Mouse (Mus musculus): ENCODE measurements around the gene Brinp2. TPM values are rescaled to one million over a fixed set of nuclear protein-coding genes. Genes with fewer than 3 reads are reported as not detected.

Brinp2 gene
- polyA plus RNA-seq, 1 experiment from 2014 or later: 0.23 TPM

- H3K27ac ChIP-seq: no peak overlapping the region
- 95% methylated on average over 3 of the region's 3 CpGs for WGBS
- no peaks in the 10 kb centered on the region for H3K36me3 ChIP-seq
- no peak overlapping the region for H3K9ac ChIP-seq
- no peak for ATAC-seq (replicated peaks; ENCODE audit: low FRiP score)
- H3K4me1 ChIP-seq: no peaks in the 10 kb centered on the region
- H3K4me3 ChIP-seq (replicated peaks): no peak overlapping the region
- H3K4me2 ChIP-seq: no peak overlapping the region
- H3K27me3 ChIP-seq: no peaks in the 10 kb centered on the region
- H3K9me3 ChIP-seq (replicated peaks): no peaks in the 10 kb centered on the region
Observed at GRCm38 (mm10) chr1:158244016-158244415, 112.1 kb downstream of the Brinp2 start.

GRCm38 (mm10) chr1:158241848-158242556 is 114.1 kb downstream of the Brinp2 start:
- H3K4me2 ChIP-seq: no peak overlapping the region
- 86% methylated on average over 2 of the region's 2 CpGs for WGBS

GRCm38 (mm10) chr1:158239841-158240240 is 116.3 kb downstream of the Brinp2 start:
- Histone ChIP-seq H3K36me3 (no peaks in the 10 kb centered on the region), H3K9me3 (replicated peaks) (no peaks in the 10 kb centered on the region), H3K4me1 (no peaks in the 10 kb centered on the region), H3K27ac (no peak overlapping the region), H3K27me3 (no peaks in the 10 kb centered on the region), H3K4me3 (replicated peaks) (no peak overlapping the region), H3K9ac (no peak overlapping the region), H3K4me2 (no peak overlapping the region)
- no peak for ATAC-seq (replicated peaks; ENCODE audit: low FRiP score)
- WGBS: 73% methylated on average over 2 of the region's 2 CpGs

More at GRCm38 (mm10) chr1:158241848-158242556, 114.1 kb downstream of the Brinp2 start:
- Histone ChIP-seq H3K4me1 (no peaks in the 10 kb centered on the region), H3K9me3 (replicated peaks) (no peaks in the 10 kb centered on the region), H3K36me3 (no peaks in the 10 kb centered on the region), H3K4me3 (replicated peaks) (no peak overlapping the region), H3K9ac (no peak overlapping the region), H3K27me3 (no peaks in the 10 kb centered on the region), H3K27ac (no peak overlapping the region)
- ATAC-seq (replicated peaks; ENCODE audit: low FRiP score): no peak

GRCm38 (mm10) chr1:158238722-158239121 is 117.4 kb downstream of the Brinp2 start:
- 62% methylated on average over 4 of the region's 4 CpGs for WGBS
- Histone ChIP-seq H3K9ac (no peak overlapping the region), H3K4me3 (replicated peaks) (no peak overlapping the region), H3K27ac (no peak overlapping the region), H3K36me3 (no peaks in the 10 kb centered on the region), H3K27me3 (no peaks in the 10 kb centered on the region), H3K4me1 (no peaks in the 10 kb centered on the region), H3K9me3 (replicated peaks) (no peaks in the 10 kb centered on the region), H3K4me2 (no peak overlapping the region)
- no peak for ATAC-seq (replicated peaks; ENCODE audit: low FRiP score)

- Histone ChIP-seq H3K36me3 (no peaks in the 10 kb centered on the region), H3K27me3 (no peaks in the 10 kb centered on the region), H3K4me3 (replicated peaks) (no peak overlapping the region), H3K27ac (no peak overlapping the region), H3K9me3 (replicated peaks) (no peaks in the 10 kb centered on the region), H3K4me1 (no peaks in the 10 kb centered on the region), H3K9ac (no peak overlapping the region), H3K4me2 (no peak overlapping the region)
- WGBS: 87% methylated on average over 9 of the region's 9 CpGs
- no peak for ATAC-seq (replicated peaks; ENCODE audit: low FRiP score)
Observed at GRCm38 (mm10) chr1:158228687-158229224, 127.4 kb downstream of the Brinp2 start.

- no peak for ATAC-seq (replicated peaks; ENCODE audit: low FRiP score)
- no peak overlapping the region for H3K4me2 ChIP-seq
- H3K27me3 ChIP-seq: no peaks in the 10 kb centered on the region
- no peaks in the 10 kb centered on the region for H3K9me3 ChIP-seq (replicated peaks)
- H3K36me3 ChIP-seq: no peaks in the 10 kb centered on the region
- WGBS: 65% methylated on average over 2 of the region's 2 CpGs
- H3K4me3 ChIP-seq (replicated peaks): no peak overlapping the region
- no peak overlapping the region for H3K27ac ChIP-seq
- H3K9ac ChIP-seq: no peak overlapping the region
- no peaks in the 10 kb centered on the region for H3K4me1 ChIP-seq
Observed at GRCm38 (mm10) chr1:158227239-158227638, 128.9 kb downstream of the Brinp2 start.

- ATAC-seq (replicated peaks; ENCODE audit: low FRiP score): no peak
Observed at GRCm38 (mm10) chr1:158226689-158227088, 129.4 kb downstream of the Brinp2 start.

GRCm38 (mm10) chr1:158221048-158221447 is 135.1 kb downstream of the Brinp2 start:
- WGBS: 43% methylated on average over 4 of the region's 4 CpGs
- no peak overlapping the region for H3K4me3 ChIP-seq (replicated peaks)
- H3K9ac ChIP-seq: no peak overlapping the region
- no peaks in the 10 kb centered on the region; the same call in 1 of the 2 replicates for H3K4me1 ChIP-seq
- no peak overlapping the region for H3K27ac ChIP-seq
- H3K4me2 ChIP-seq: no peak overlapping the region
- no peak; the same call in 1 of the 2 replicates for ATAC-seq (replicated peaks; ENCODE audit: low FRiP score)
- H3K36me3 ChIP-seq: no peaks in the 10 kb centered on the region
- H3K27me3 ChIP-seq: no peaks in the 10 kb centered on the region
- H3K9me3 ChIP-seq (replicated peaks): no peaks in the 10 kb centered on the region

More at GRCm38 (mm10) chr1:158226689-158227088, 129.4 kb downstream of the Brinp2 start:
- H3K9ac ChIP-seq: no peak overlapping the region
- no peak overlapping the region for H3K4me3 ChIP-seq (replicated peaks)
- H3K9me3 ChIP-seq (replicated peaks): no peaks in the 10 kb centered on the region
- 61% methylated on average over 2 of the region's 2 CpGs for WGBS
- H3K27me3 ChIP-seq: no peaks in the 10 kb centered on the region
- no peak overlapping the region for H3K27ac ChIP-seq
- H3K4me1 ChIP-seq: no peaks in the 10 kb centered on the region
- H3K4me2 ChIP-seq: no peak overlapping the region
- H3K36me3 ChIP-seq: no peaks in the 10 kb centered on the region

GRCm38 (mm10) chr1:158220148-158220547 is 136.0 kb downstream of the Brinp2 start:
- Histone ChIP-seq H3K36me3 (no peaks in the 10 kb centered on the region), H3K9me3 (replicated peaks) (no peaks in the 10 kb centered on the region), H3K4me3 (replicated peaks) (no peak overlapping the region), H3K27me3 (no peaks in the 10 kb centered on the region), H3K4me2 (no peak overlapping the region), H3K9ac (no peak overlapping the region), H3K4me1 (peaks cover 3% of the 10 kb centered on the region; the same call in 1 of the 2 replicates), H3K27ac (no peak overlapping the region)
- 80% methylated on average over 4 of the region's 4 CpGs for WGBS
- ATAC-seq (replicated peaks; ENCODE audit: low FRiP score): no peak

GRCm38 (mm10) chr1:158218750-158219149 is 137.4 kb downstream of the Brinp2 start:
- H3K27me3 ChIP-seq: no peaks in the 10 kb centered on the region
- no peak overlapping the region for H3K4me3 ChIP-seq (replicated peaks)
- no peak overlapping the region for H3K9ac ChIP-seq
- peaks cover 3% of the 10 kb centered on the region; the same call in 1 of the 2 replicates for H3K4me1 ChIP-seq
- WGBS: 58% methylated on average over 1 of the region's 1 CpGs
- no peak overlapping the region for H3K27ac ChIP-seq
- H3K9me3 ChIP-seq (replicated peaks): no peaks in the 10 kb centered on the region
- no peaks in the 10 kb centered on the region for H3K36me3 ChIP-seq
- no peak for ATAC-seq (replicated peaks; ENCODE audit: low FRiP score)
- no peak overlapping the region for H3K4me2 ChIP-seq

GRCm38 (mm10) chr1:158218294-158218693 is 137.8 kb downstream of the Brinp2 start:
- no peaks in the 10 kb centered on the region for H3K36me3 ChIP-seq
- H3K9me3 ChIP-seq (replicated peaks): no peaks in the 10 kb centered on the region
- H3K4me1 ChIP-seq: peaks cover 3% of the 10 kb centered on the region; the same call in 1 of the 2 replicates
- 0 out of 2 replicates have a peak, but pooled peaks have one; percentile 48 for ATAC-seq (replicated peaks; ENCODE audit: low FRiP score)
- no peak overlapping the region for H3K4me3 ChIP-seq (replicated peaks)
- no peak overlapping the region for H3K27ac ChIP-seq
- H3K4me2 ChIP-seq: no peak overlapping the region
- 38% methylated on average over 2 of the region's 2 CpGs for WGBS
- no peak overlapping the region for H3K9ac ChIP-seq
- no peaks in the 10 kb centered on the region for H3K27me3 ChIP-seq

- Histone ChIP-seq H3K36me3 (no peaks in the 10 kb centered on the region), H3K27me3 (no peaks in the 10 kb centered on the region), H3K4me1 (0 out of 2 replicates have a peak, but pooled peaks cover 3% of the 10 kb centered on the region), H3K9ac (no peak overlapping the region), H3K4me2 (no peak overlapping the region), H3K4me3 (replicated peaks) (no peak overlapping the region), H3K9me3 (replicated peaks) (no peaks in the 10 kb centered on the region), H3K27ac (no peak overlapping the region)
- WGBS: 52% methylated on average over 9 of the region's 9 CpGs
- no peak for ATAC-seq (replicated peaks; ENCODE audit: low FRiP score)
Observed at GRCm38 (mm10) chr1:158215581-158215980, 140.5 kb downstream of the Brinp2 start.
